Mouse (Mus musculus) CH12.LX (cell line): ENCODE measurements around the gene Samd14. TPM values are rescaled to one million over a fixed set of nuclear protein-coding genes. Genes with fewer than 3 reads are reported as not detected.

ENCODE experiments used
- DNase-seq: peaks from one replicate; pipeline ENCODE4 v3.0.0-alpha.2; 2013; ENCODE audit errors: extremely low read depth
- H3K27ac ChIP-seq: 2 replicates; pipeline ENCODE4 v1.5.1; 2012; ENCODE audit warnings: low read depth, mild to moderate bottlenecking, control low read depth, moderate library complexity; ENCODE audit not compliant: insufficient read depth
- H3K27me3 ChIP-seq: replicated peaks from 2 replicates; pipeline ENCODE3; 2012; ENCODE audit warnings: inconsistent platforms
- H3K36me3 ChIP-seq, 2 experiments: replicated peaks in 1 of 2; 2 replicates each; pipeline versions ENCODE3 to v1.6.1; 2012; ENCODE audit warnings: inconsistent platforms in 1 of 2, low read length in 1 of 2, mild to moderate bottlenecking in 1 of 2, mixed read lengths in 1 of 2, moderate library complexity in 1 of 2; ENCODE audit not compliant: control insufficient read depth in 1 of 2, insufficient read depth in 1 of 2
- H3K4me1 ChIP-seq, 2 experiments: 2 replicates each; pipeline ENCODE4 v1.6.1; 2012; ENCODE audit warnings: inconsistent platforms in 1 of 2, moderate library complexity in 1 of 2; ENCODE audit not compliant: insufficient read depth in 2 of 2, control insufficient read depth in 1 of 2
- H3K4me2 ChIP-seq: 2 replicates; pipeline ENCODE4 v1.6.1; 2012; ENCODE audit warnings: low read depth, mild to moderate bottlenecking, control low read depth; ENCODE audit not compliant: poor library complexity, insufficient read depth, severe bottlenecking
- H3K4me3 ChIP-seq, 3 experiments: fragments of 150-350 bp in 1 of 3; sonication (generic) in 1 of 3; replicated peaks in 1 of 3; 2 replicates each; pipeline versions ENCODE3 to v1.5.1; 2011 to 2012; ENCODE audit warnings: low read depth in 2 of 3, low read length in 2 of 3, mild to moderate bottlenecking in 2 of 3, moderate library complexity in 2 of 3, control low read depth in 1 of 3, improper control_type of control experiment in 1 of 3, inconsistent platforms in 1 of 3, mixed read lengths in 1 of 3; ENCODE audit not compliant: poor library complexity in 1 of 3
- H3K79me2 ChIP-seq: replicated peaks from 2 replicates; pipeline ENCODE4 v1.6.1; 2012; ENCODE audit warnings: mild to moderate bottlenecking, moderate library complexity; ENCODE audit not compliant: control insufficient read depth, poor library complexity, insufficient read depth, severe bottlenecking; ENCODE audit errors: extremely low read depth
- H3K9ac ChIP-seq: 2 replicates; pipeline ENCODE4 v1.6.1; 2012; ENCODE audit warnings: low read depth, mild to moderate bottlenecking, control low read depth, moderate library complexity; ENCODE audit not compliant: insufficient read depth
- H3K9me3 ChIP-seq: replicated peaks from 2 replicates; pipeline ENCODE3; 2012; ENCODE audit warnings: low read length, inconsistent platforms, mixed read lengths
- E2F4 ChIP-seq: IDR thresholded peaks from 2 replicates; pipeline ENCODE4 v1.6.1; 2011; ENCODE audit warnings: low read depth, low read length, improper control_type of control experiment; ENCODE audit not compliant: insufficient replicate concordance
- ETS1 ChIP-seq: conservative IDR thresholded peaks from 2 replicates; pipeline ENCODE4 v1.6.1; 2012; ENCODE audit warnings: low read depth, mild to moderate bottlenecking, inconsistent platforms, low read length, improper control_type of control experiment, moderate library complexity
- GABPA ChIP-seq: IDR thresholded peaks from 2 replicates; pipeline ENCODE4 v1.6.1; 2012; ENCODE audit warnings: low read depth, low read length, improper control_type of control experiment, inconsistent platforms; ENCODE audit not compliant: insufficient replicate concordance
- IRF4 ChIP-seq: IDR thresholded peaks from 2 replicates; pipeline ENCODE4 v1.6.1; 2014; ENCODE audit warnings: low read depth, mild to moderate bottlenecking, inconsistent platforms, low read length, improper control_type of control experiment
- JUN ChIP-seq: IDR thresholded peaks from 2 replicates; pipeline ENCODE4 v1.6.1; 2011; ENCODE audit warnings: low read depth, mild to moderate bottlenecking, low read length, improper control_type of control experiment, moderate library complexity; ENCODE audit not compliant: insufficient read depth
- JUND ChIP-seq: conservative IDR thresholded peaks from 2 replicates; pipeline ENCODE4 v1.6.1; 2011; ENCODE audit warnings: low read depth, low read length, improper control_type of control experiment
- MAX ChIP-seq: IDR thresholded peaks from 2 replicates; pipeline ENCODE4 v1.6.1; 2011; ENCODE audit warnings: low read length, improper control_type of control experiment
- MYC ChIP-seq: IDR thresholded peaks from 2 replicates; pipeline ENCODE4 v1.6.1; 2011; ENCODE audit warnings: low read depth, mild to moderate bottlenecking, improper control_type of control experiment, low read length
- NELFE ChIP-seq: IDR thresholded peaks from 2 replicates; pipeline ENCODE4 v1.6.1; 2011; ENCODE audit warnings: low read depth, low read length, improper control_type of control experiment
- RCOR1 ChIP-seq: conservative IDR thresholded peaks from 2 replicates; pipeline ENCODE4 v1.6.1; 2012; ENCODE audit warnings: low read depth, mild to moderate bottlenecking, inconsistent platforms, low read length, improper control_type of control experiment
- SMC3 ChIP-seq: IDR thresholded peaks from 2 replicates; pipeline ENCODE4 v1.6.1; 2011; ENCODE audit warnings: low read depth, low read length, improper control_type of control experiment
- USF1 ChIP-seq: IDR thresholded peaks from 2 replicates; pipeline ENCODE4 v1.6.1; 2014; ENCODE audit warnings: low read depth, mild to moderate bottlenecking, inconsistent platforms, low read length, improper control_type of control experiment
- USF2 ChIP-seq: conservative IDR thresholded peaks from 2 replicates; pipeline ENCODE4 v1.6.1; 2011; ENCODE audit warnings: low read depth, low read length, improper control_type of control experiment
- ZKSCAN1 ChIP-seq: IDR thresholded peaks from 2 replicates; pipeline ENCODE4 v1.6.1; 2012; ENCODE audit warnings: low read depth, inconsistent platforms, low read length, improper control_type of control experiment, borderline replicate concordance
- ZNF384 ChIP-seq: IDR thresholded peaks from 2 replicates; pipeline ENCODE4 v1.6.1; 2012; ENCODE audit warnings: low read depth, low read length, improper control_type of control experiment, inconsistent platforms
- dilution Hi-C: fragments of 300-500 bp; cut with MboI; formaldehyde crosslinking; loops from 2 replicates; pipeline ENCODE4 v1.14.3; 2020; ENCODE audit warnings: low sequenced_read_pairs; ENCODE audit not compliant: extremely low pct_unique_long_range_greater_than_20kb, extremely low pct_ligation_motif_present
- in situ Hi-C: fragments of 300-500 bp; cut with MboI; formaldehyde crosslinking; loops from 3 replicates; pipeline ENCODE4 v1.14.3; 2019; ENCODE audit warnings: low sequenced_read_pairs, low pct_ligation_motif_present, low pct_unique_long_range_greater_than_20kb, mixed read lengths
- polyA plus RNA-seq: library from polyadenylated mRNA; unstranded; fragments of >175 nt; gene quantifications from 2 replicates; pipeline ENCODE4 v1.2.1, GENCODE M21; 2012; ENCODE audit warnings: low read depth; ENCODE audit not compliant: insufficient read length
- total RNA-seq, 2 experiments: library from RNA; depleted of rRNA; stranded (reverse); fragments of 300-350 nt in 1 of 2; fragments of >200 nt in 1 of 2; gene quantifications; 2 replicates each; pipeline ENCODE4 v1.2.3; 2012 to 2014

Samd14 gene
- total and polyA plus RNA-seq, 3 experiments: 0.17 TPM; not detected in 2

GRCm38 (mm10) chr11:95039766-95040165, 30.1 kb downstream of the Samd14 start:
- H3K27ac ChIP-seq: no peak overlapping the region

GRCm38 (mm10) chr11:95040491-95041138, 30.9 kb downstream of the Samd14 start:
- Histone ChIP-seq H3K4me1 (peaks cover 0 to 10% of the 10 kb centered on the region in 2 experiments; a peak in 2 of 4 replicates), H3K27me3 (peaks cover 62% of the 10 kb centered on the region), H3K27ac (no peak overlapping the region), H3K36me3 (peaks cover 12 to 18% of the 10 kb centered on the region in 2 experiments), H3K9me3 (no peaks in the 10 kb centered on the region), H3K79me2 (no peaks in the 10 kb centered on the region), H3K4me2 (no peak overlapping the region), H3K9ac (no peak overlapping the region), H3K4me3 (no peak overlapping the region)
- no peak for DNase-seq
- in situ Hi-C loops (loop anchor here (5.0 to 10.0 kb wide), 2 partner anchors 67 to 194 kb away; no protein-coding TSS in a partner anchor), dilution Hi-C loops (no loop called here)
- no peak for TF ChIP-seq ZNF384
- TF ChIP-seq IRF4: no peak

More at GRCm38 (mm10) chr11:95039766-95040165, 30.1 kb downstream of the Samd14 start:
- TF ChIP-seq NELFE (no peak), USF1 (no peak), JUND (no peak), JUN (no peak), SMC3 (no peak), USF2 (no peak), GABPA (no peak), ETS1 (no peak), MAX (no peak), MYC (no peak), ZKSCAN1 (no peak), RCOR1 (no peak), E2F4 (no peak)
- Histone ChIP-seq H3K36me3 (peaks cover 4 to 10% of the 10 kb centered on the region in 2 experiments), H3K27me3 (peaks cover 70% of the 10 kb centered on the region), H3K4me2 (no peak overlapping the region), H3K79me2 (no peaks in the 10 kb centered on the region), H3K4me3 (no peak overlapping the region), H3K9me3 (no peaks in the 10 kb centered on the region), H3K4me1 (peaks cover 0 to 13% of the 10 kb centered on the region in 2 experiments; a peak in 3 of 4 replicates), H3K9ac (no peak overlapping the region)
- in situ Hi-C loops (loop anchor here (5.0 to 10.0 kb wide), 2 partner anchors 68 to 195 kb away; no protein-coding TSS in a partner anchor), dilution Hi-C loops (no loop called here)
- no peak for DNase-seq
